Mouse (Mus musculus): ENCODE measurements around the gene Fcgbp. TPM values are rescaled to one million over a fixed set of nuclear protein-coding genes. Genes with fewer than 3 reads are reported as not detected.
"Not testable (repeated sequence)": the region's sequence is repeated elsewhere in the genome, so short reads cannot be mapped to it uniquely, and the experiment has no call there.

Fcgbp gene
- polyA plus RNA-seq, 1 experiment from 2014 or later = 0.17 TPM

DNA sequence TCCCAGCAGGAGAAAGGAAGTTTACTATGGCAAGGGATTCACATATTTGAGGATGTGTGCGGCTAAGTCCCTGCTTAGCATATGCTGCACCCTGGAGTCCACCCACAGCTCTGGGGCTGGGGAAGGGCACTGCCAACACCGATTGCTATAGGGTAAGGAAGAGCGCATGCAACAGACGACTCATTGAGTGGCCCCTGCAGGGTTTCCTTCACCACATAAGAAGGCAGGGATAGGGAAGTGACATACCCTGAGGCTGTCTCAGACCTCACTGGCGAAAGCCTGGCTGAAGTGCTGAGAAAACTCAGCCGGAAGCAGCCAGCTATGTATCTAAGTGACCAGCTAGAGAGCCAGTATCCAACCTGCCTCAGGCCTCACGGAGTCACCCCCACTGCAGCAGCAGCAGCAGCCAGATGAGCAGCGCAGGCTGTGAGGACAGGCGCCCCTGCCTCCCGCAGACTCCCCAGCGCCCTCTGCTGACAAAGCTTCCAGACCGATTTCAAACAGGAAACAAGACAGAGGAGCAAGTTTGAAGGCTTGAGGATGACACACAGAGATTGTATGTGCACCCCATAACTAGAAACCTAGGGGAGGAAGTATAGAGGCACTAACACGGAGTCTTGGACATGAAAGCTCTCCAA, 80.7 kb downstream of the Fcgbp start:
- H3K9ac ChIP-seq = no peak overlapping the region
- WGBS (ENCODE audit: insufficient replicate concordance) = 8% methylated on average over 13 of the region's 13 CpGs

DNA sequence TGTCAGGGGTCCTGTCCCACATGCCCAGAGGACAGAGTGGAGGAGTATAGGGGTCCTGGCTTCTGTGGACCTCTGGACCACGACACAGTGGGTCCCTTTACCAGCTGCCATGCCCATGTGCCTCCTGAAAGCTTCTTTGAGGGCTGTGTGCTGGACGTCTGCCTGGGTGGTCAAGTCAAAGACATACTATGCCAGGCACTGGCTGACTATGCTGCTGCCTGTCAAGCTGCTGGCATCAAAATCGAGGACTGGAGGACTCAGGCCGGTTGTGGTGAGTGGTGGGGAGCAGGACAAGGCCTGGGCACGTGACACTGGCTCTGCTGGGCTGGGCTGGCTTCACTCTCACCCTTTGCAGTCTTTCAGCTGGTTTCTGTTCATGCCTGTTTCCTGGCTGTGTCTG, 82.6 kb downstream of the Fcgbp start:
- 25% methylated on average over 5 of the region's 5 CpGs for WGBS (ENCODE audit: insufficient replicate concordance)

More for the DNA sequence above, 80.7 kb downstream of the Fcgbp start:
- H3K4me1 ChIP-seq (replicated peaks) = no peaks in the 10 kb centered on the region
- H3K9me3 ChIP-seq (replicated peaks) = no peaks in the 10 kb centered on the region
- H3K36me3 ChIP-seq (replicated peaks) = no peaks in the 10 kb centered on the region
- no peak overlapping the region for H3K27ac ChIP-seq (replicated peaks)
- no peak overlapping the region for H3K4me2 ChIP-seq
- no peak overlapping the region for H3K4me3 ChIP-seq (replicated peaks)
- ATAC-seq (ENCODE audit: insufficient read depth) = no peak
- no peaks in the 10 kb centered on the region; the same call in none of the 2 replicates for H3K27me3 ChIP-seq

DNA sequence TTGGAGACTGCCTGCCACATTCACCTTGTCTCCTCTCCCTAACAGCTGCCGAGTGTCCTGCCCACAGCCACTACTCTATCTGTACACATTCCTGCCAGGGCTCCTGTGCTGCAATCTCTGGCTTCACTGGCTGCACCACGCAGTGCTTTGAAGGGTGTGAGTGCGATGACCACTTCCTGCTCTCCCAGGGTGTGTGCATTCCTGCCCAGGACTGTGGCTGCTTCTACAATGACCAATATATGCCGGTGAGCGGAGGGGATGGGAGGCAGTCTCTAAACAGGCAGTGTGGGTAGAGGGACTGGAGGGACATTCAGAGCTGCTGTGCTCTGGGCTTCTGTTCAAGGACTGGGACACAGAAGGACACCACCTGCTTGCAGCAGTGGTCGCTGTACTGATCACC, 88.3 kb downstream of the Fcgbp start:
- WGBS (ENCODE audit: insufficient replicate concordance) = 25% methylated on average over 6 of the region's 6 CpGs

More for the DNA sequence above, 82.6 kb downstream of the Fcgbp start:
- H3K4me1 ChIP-seq (replicated peaks); H3K4me2 ChIP-seq; ATAC-seq (ENCODE audit: insufficient read depth); H3K27me3 ChIP-seq; H3K4me3 ChIP-seq (replicated peaks); H3K9me3 ChIP-seq (replicated peaks); H3K9ac ChIP-seq; H3K36me3 ChIP-seq (replicated peaks); H3K27ac ChIP-seq (replicated peaks): not testable (repeated sequence)

DNA sequence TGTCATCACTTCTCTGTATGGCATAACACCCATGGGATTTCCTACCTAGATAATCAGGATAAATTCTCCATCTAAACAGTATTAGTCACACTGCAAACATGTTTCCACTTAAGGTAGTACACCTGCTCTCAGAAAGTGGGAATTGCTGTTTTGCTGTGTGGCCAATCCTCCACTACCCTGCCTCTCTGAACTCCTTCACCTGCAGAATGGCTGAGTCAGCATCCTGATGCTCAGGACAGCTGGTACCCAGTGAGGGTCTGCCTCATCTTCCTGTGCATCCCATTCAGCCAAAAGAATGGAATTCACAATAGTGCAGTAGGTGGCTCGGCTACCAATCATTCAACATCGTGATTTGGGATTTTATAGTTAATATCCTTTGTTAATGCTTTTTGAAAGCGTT, 88.9 kb downstream of the Fcgbp start:
- Histone ChIP-seq H3K27ac (replicated peaks) (no peak overlapping the region), H3K4me3 (replicated peaks) (no peak overlapping the region), H3K4me2 (no peak overlapping the region), H3K9me3 (replicated peaks) (no peaks in the 10 kb centered on the region), H3K4me1 (replicated peaks) (no peaks in the 10 kb centered on the region), H3K36me3 (replicated peaks) (no peaks in the 10 kb centered on the region), H3K27me3 (no peaks in the 10 kb centered on the region), H3K9ac (no peak overlapping the region)
- ATAC-seq (ENCODE audit: insufficient read depth) = no peak
- 55% methylated on average over 3 of the region's 3 CpGs for WGBS (ENCODE audit: insufficient replicate concordance)

More for the DNA sequence above, 88.3 kb downstream of the Fcgbp start:
- Histone ChIP-seq H3K9ac (no peak overlapping the region), H3K9me3 (replicated peaks) (no peaks in the 10 kb centered on the region), H3K4me3 (replicated peaks) (no peak overlapping the region), H3K27me3 (no peaks in the 10 kb centered on the region), H3K4me1 (replicated peaks) (no peaks in the 10 kb centered on the region), H3K27ac (replicated peaks) (no peak overlapping the region), H3K4me2 (no peak overlapping the region), H3K36me3 (replicated peaks) (no peaks in the 10 kb centered on the region)
- no peak for ATAC-seq (ENCODE audit: insufficient read depth)

DNA sequence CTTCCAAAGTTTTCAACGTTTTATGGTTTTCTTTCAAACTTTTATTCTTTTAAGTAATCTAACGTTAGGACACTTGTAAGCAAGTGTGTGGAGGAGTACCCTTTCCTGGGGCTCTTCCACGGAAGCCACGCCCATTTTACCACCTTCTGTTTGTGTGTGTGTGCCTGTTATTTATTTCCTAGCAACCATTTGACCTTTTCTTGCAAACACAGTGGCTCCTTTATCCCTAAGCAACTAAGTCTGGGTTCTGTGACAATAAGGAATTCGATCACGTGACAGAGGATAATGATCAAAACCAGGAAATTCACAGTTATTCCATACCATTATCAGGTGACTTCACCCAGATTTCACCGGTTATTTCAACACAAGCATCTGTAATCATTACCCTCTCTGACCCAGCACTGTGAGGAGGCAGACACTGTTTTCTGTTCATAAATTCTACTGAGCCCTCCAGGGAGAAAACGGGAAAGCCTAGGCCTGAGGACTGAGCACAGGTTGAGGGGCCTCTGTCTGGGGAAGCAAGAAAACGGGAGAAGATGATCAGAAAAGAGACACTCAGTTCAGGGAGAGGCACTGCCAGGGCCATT, 90.2 kb downstream of the Fcgbp start:
- no peak for ATAC-seq (ENCODE audit: insufficient read depth)
- Histone ChIP-seq H3K27ac (replicated peaks) (no peak overlapping the region), H3K9me3 (replicated peaks) (peaks cover 5% of the 10 kb centered on the region; the same call in 1 of the 2 replicates), H3K36me3 (replicated peaks) (no peaks in the 10 kb centered on the region), H3K9ac (no peak overlapping the region), H3K27me3 (no peaks in the 10 kb centered on the region), H3K4me2 (no peak overlapping the region), H3K4me1 (replicated peaks) (no peaks in the 10 kb centered on the region), H3K4me3 (replicated peaks) (no peak overlapping the region)
- WGBS (ENCODE audit: insufficient replicate concordance) = 48% methylated on average over 9 of the region's 9 CpGs

DNA sequence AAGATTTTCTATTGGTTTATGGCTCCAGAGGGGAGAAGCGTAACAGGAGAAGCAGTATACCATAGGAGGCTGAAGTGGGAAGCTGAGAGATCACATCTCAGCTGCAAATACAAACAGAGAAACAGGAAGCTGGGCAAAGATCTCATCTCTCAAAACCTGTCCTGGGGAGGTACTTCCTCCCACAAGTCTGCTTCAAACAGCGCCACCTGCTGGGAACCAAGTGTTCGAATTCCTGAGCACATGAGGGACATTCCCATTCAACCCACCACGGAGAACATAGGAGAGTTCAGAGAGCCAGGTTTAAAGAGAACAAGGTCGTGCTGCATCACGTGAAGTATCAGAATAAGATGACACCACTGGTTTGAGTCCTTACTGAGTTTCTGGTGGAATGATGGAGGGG, 94.4 kb downstream of the Fcgbp start:
- no peak overlapping the region for H3K9ac ChIP-seq
- H3K4me3 ChIP-seq (replicated peaks) = no peak overlapping the region
- WGBS (ENCODE audit: insufficient replicate concordance) = 63% methylated on average over 6 of the region's 6 CpGs

DNA sequence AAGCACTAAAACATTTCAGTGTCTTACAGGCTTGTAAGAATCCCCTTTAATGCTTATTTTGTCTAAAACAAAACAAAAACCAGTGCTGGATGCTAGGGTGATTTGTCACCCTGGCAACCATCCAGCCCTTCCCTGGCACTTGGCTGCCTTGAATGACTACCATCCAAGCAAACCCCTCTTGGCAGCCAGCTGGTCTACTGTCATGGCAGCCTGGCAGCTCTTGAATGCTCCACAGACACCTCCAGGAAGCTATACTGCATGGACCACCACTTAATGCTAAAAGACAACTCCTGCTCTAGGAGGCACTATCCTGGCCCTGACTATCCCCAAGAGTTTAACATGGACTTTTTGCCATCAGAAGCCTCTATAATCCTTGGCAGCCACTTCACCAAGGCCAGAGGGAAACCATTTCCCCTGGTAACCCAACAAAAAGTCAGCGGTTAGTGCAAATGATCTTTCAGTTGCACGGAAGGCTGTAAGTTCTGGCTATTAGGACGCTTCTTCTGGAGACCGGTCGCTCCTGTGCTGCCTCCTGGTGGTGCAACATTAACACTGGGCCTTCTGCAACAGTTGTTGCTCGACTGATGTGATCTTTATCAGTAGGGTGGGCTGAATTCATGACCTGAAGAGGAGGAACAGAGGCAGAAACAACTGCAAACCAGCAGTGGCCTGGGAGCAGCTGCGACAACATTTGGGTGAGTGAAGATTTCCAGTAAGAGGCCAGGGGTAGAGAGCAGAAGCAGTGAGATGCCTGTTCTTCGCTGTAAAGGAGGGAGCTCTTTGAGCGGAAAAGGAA, 97.5 kb downstream of the Fcgbp start:
- Histone ChIP-seq H3K4me3 (replicated peaks) (peak overlapping the region; percentile 84), H3K9ac (peak overlapping the region; percentile 72), H3K9me3 (replicated peaks) (peaks cover 5% of the 10 kb centered on the region; the same call in 1 of the 2 replicates), H3K4me2 (peak overlapping the region; percentile 100), H3K36me3 (replicated peaks) (no peaks in the 10 kb centered on the region), H3K27ac (replicated peaks) (peak overlapping the region; percentile 90), H3K27me3 (no peaks in the 10 kb centered on the region; the same call in 1 of the 2 replicates), H3K4me1 (replicated peaks) (peaks cover 50% of the 10 kb centered on the region)
- no peak for ATAC-seq (ENCODE audit: insufficient read depth)
- WGBS (ENCODE audit: insufficient replicate concordance) = 3% methylated on average over 9 of the region's 9 CpGs

More for the DNA sequence above, 94.4 kb downstream of the Fcgbp start:
- no peak overlapping the region for H3K27ac ChIP-seq (replicated peaks)
- no peak overlapping the region for H3K4me2 ChIP-seq
- H3K27me3 ChIP-seq = no peaks in the 10 kb centered on the region; the same call in 1 of the 2 replicates
- no peak for ATAC-seq (ENCODE audit: insufficient read depth)
- H3K4me1 ChIP-seq (replicated peaks) = peaks cover 22% of the 10 kb centered on the region
- H3K9me3 ChIP-seq (replicated peaks) = peaks cover 5% of the 10 kb centered on the region; the same call in 1 of the 2 replicates
- no peaks in the 10 kb centered on the region for H3K36me3 ChIP-seq (replicated peaks)

DNA sequence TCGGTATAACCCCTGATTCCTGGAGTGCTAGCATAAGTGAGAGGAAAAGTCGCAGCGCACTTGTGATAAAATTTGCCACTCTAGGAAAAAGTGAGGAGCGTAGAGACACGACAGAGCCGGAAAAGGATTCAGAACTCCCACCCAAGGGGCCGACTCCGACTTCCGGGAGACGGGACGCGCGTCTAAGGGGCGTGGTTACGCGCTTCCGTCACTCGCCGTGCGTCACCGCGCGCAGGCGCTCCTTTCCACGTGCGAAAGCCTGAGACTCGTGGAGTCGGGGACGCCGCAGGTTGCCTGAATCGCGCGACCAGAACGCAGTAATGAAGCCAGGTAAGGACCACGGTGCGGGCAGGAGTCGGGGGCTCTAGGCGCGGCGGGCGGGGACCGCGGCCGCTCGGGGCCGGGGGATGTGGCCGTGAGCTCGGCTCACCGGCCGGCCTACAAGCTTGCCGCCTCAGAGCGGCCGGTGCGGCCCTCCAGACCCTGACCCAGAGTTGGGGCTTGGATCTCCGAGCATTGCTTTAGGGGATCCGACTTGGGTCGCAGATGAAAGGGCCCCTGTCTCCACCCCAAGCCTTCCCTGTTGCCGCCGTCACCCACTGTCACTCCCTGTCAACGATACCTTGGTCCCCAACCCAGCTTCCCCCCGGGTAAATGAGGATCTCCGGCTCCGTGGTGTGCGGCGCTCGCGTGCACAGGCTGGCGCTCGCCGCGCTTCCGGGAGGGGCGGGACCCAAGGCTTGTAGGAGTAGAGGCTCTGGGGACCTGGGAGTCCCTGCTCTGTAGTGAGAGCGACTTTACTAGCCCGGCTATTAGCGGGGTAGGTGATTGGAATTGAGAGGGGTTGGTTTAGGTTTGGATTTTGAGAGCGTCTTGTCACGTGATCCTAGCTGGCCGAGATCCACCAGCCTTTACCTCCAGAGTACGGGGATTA, 98.7 kb downstream of the Fcgbp start, which contains the start of gene Fbl:
Gene Fbl (plus strand): TSS at position 222 of the 934 bp plus-strand sequence.
- WGBS (ENCODE audit: insufficient replicate concordance) = under 1% methylated on average over 80 of the region's 80 CpGs
- Histone ChIP-seq H3K36me3 (replicated peaks) (peaks cover under 1% of the 10 kb centered on the region; the same call in 1 of the 2 replicates), H3K9ac (peak within 1 kb of the TSS; percentile 72), H3K4me2 (peak within 1 kb of the TSS; percentile 100), H3K27me3 (no peaks in the 10 kb centered on the region; the same call in 1 of the 2 replicates), H3K4me1 (replicated peaks) (peaks cover 55% of the 10 kb centered on the region), H3K9me3 (replicated peaks) (peaks cover 5% of the 10 kb centered on the region; the same call in 1 of the 2 replicates), H3K4me3 (replicated peaks) (peak within 1 kb of the TSS; percentile 84), H3K27ac (replicated peaks) (peak within 1 kb of the TSS; percentile 90)
- peak; percentile 85 for ATAC-seq (ENCODE audit: insufficient read depth)

Measured in liver, embryonic 15.5 days (tissue).